Mouse (Mus musculus): ENCODE results near the gene Lars2. TPM values are rescaled to one million over a fixed set of nuclear protein-coding genes. Genes with fewer than 3 reads are reported as not detected.
"Not testable (repeated sequence)": the region's sequence is repeated elsewhere in the genome, so short reads cannot be mapped to it uniquely, and the experiment has no call there.

The Lars2 gene
- polyA plus RNA-seq (2014; fragmentation: Nextera tagmentation; extraction: Ambion mirVana): 1,217 and 1,378 TPM in 2 replicates

GRCm38 (mm10) chr9:123366708-123367385, at the start of gene Lars2:
Gene Lars2, plus strand, starts transcription at chr9:123366927.
- ATAC-seq (ENCODE audit: insufficient number of reproducible peaks, insufficient read depth, low FRiP score, low read depth): peak; percentile 98
- under 1% methylated on average over 35 of the region's 35 CpGs for WGBS
- Histone ChIP-seq H3K27me3 (ENCODE audit: control insufficient read depth, insufficient read depth, low read length) (no peaks in the 10 kb centered on the region), H3K27ac (replicated peaks in 1 of 2; ENCODE audit: control insufficient read depth in 1 of 2, insufficient read depth in 1 of 2, low read depth in 2 of 2, low read length in 2 of 2) (peak within 1 kb of the TSS; percentile 93 to 98), H3K4me3 (ENCODE audit: control insufficient read depth in 1 of 2, insufficient read depth in 1 of 2, low read depth in 1 of 2, low read length in 2 of 2) (peak within 1 kb of the TSS; percentile 88 to 99), H3K9ac (ENCODE audit: low read length) (peak within 1 kb of the TSS; percentile 88), H3K9me3 (ENCODE audit: control insufficient read depth, low read length) (no peaks in the 10 kb centered on the region), H3K4me1 (ENCODE audit: control insufficient read depth in 2 of 2, insufficient read depth in 2 of 2, low read length in 2 of 2) (peaks cover 3 to 8% of the 10 kb centered on the region in 2 experiments; a peak in 2 of 4 replicates), H3K4me2 (ENCODE audit: low read length) (peak within 1 kb of the TSS; percentile 84), H3K36me3 (ENCODE audit: control insufficient read depth, insufficient read depth, low read length) (peaks cover 2% of the 10 kb centered on the region)

GRCm38 (mm10) chr9:123326106-123326505, 40.6 kb upstream of the Lars2 start:
- H3K36me3 ChIP-seq (ENCODE audit: control insufficient read depth, insufficient read depth, low read length): no peaks in the 10 kb centered on the region
- H3K4me1 ChIP-seq (ENCODE audit: control insufficient read depth in 2 of 2, insufficient read depth in 2 of 2, low read length in 2 of 2): no peaks in the 10 kb centered on the region
- no peak overlapping the region for H3K4me3 ChIP-seq (ENCODE audit: control insufficient read depth in 1 of 2, insufficient read depth in 1 of 2, low read depth in 1 of 2, low read length in 2 of 2)
- no peaks in the 10 kb centered on the region for H3K9me3 ChIP-seq (ENCODE audit: control insufficient read depth, low read length)
- no peak overlapping the region for H3K27ac ChIP-seq (replicated peaks in 1 of 2; ENCODE audit: control insufficient read depth in 1 of 2, insufficient read depth in 1 of 2, low read depth in 2 of 2, low read length in 2 of 2)
- no peak overlapping the region for H3K4me2 ChIP-seq (ENCODE audit: low read length)
- no peak for ATAC-seq (ENCODE audit: insufficient number of reproducible peaks, insufficient read depth, low FRiP score, low read depth)
- no peaks in the 10 kb centered on the region for H3K27me3 ChIP-seq (ENCODE audit: control insufficient read depth, insufficient read depth, low read length)
- H3K9ac ChIP-seq (ENCODE audit: low read length): no peak overlapping the region

DNA sequence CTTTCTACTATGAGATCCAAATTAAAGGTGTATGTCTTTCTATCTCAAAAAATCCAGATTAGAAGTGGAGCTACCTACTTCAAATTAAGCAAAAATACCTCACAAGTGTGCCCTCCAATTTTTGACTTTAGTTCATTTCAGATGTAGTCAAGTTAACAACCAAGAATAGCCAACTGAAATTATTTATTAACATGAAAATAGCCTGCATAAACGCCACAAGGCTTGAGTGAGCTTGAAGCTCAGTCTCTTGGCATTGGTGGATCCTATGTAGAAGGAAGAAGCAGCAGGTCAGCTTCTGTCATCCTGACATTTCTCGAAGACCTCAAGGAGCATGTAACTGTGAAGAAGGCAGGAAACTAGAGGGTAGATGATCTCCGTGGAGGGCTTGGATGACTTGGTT, 38.4 kb upstream of the Lars2 start:
- Histone ChIP-seq H3K4me1 (ENCODE audit: control insufficient read depth in 2 of 2, insufficient read depth in 2 of 2, low read length in 2 of 2) (no peaks in the 10 kb centered on the region), H3K9me3 (ENCODE audit: control insufficient read depth, low read length) (no peaks in the 10 kb centered on the region), H3K36me3 (ENCODE audit: control insufficient read depth, insufficient read depth, low read length) (no peaks in the 10 kb centered on the region), H3K4me3 (ENCODE audit: control insufficient read depth in 1 of 2, insufficient read depth in 1 of 2, low read depth in 1 of 2, low read length in 2 of 2) (no peak overlapping the region), H3K27ac (replicated peaks in 1 of 2; ENCODE audit: control insufficient read depth in 1 of 2, insufficient read depth in 1 of 2, low read depth in 2 of 2, low read length in 2 of 2) (no peak overlapping the region), H3K9ac (ENCODE audit: low read length) (no peak overlapping the region), H3K27me3 (ENCODE audit: control insufficient read depth, insufficient read depth, low read length) (no peaks in the 10 kb centered on the region), H3K4me2 (ENCODE audit: low read length) (no peak overlapping the region)
- no peak for ATAC-seq (ENCODE audit: insufficient number of reproducible peaks, insufficient read depth, low FRiP score, low read depth)
- 76% methylated on average over 3 of the region's 3 CpGs for WGBS

DNA sequence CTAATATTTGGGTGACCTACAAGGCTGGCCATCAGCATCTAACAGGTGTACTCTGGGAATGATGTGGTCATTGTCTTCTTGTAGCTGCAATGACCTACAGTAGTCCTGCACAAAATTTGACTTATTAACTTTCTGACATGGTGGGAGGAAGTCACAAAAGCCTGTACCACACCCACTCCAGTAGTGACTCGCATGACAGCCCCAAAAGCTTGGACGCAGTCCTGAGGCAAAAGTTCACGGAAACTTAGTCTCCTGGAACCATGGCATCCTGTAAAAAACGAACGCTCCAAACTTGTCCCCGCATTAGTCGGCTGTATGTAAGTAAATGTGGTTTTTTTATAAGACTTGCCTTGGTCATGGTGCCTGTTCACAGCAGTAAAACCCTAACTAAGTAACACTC, 36.9 kb upstream of the Lars2 start:
- no peak overlapping the region for H3K9ac ChIP-seq (ENCODE audit: low read length)
- H3K36me3 ChIP-seq (ENCODE audit: control insufficient read depth, insufficient read depth, low read length): no peaks in the 10 kb centered on the region
- H3K9me3 ChIP-seq (ENCODE audit: control insufficient read depth, low read length): no peaks in the 10 kb centered on the region
- H3K4me3 ChIP-seq (ENCODE audit: control insufficient read depth in 1 of 2, insufficient read depth in 1 of 2, low read depth in 1 of 2, low read length in 2 of 2): no peak overlapping the region
- 82% methylated on average over 7 of the region's 7 CpGs for WGBS
- H3K27me3 ChIP-seq (ENCODE audit: control insufficient read depth, insufficient read depth, low read length): no peaks in the 10 kb centered on the region
- no peak overlapping the region for H3K27ac ChIP-seq (replicated peaks in 1 of 2; ENCODE audit: control insufficient read depth in 1 of 2, insufficient read depth in 1 of 2, low read depth in 2 of 2, low read length in 2 of 2)
- no peak for ATAC-seq (ENCODE audit: insufficient number of reproducible peaks, insufficient read depth, low FRiP score, low read depth)
- no peaks in the 10 kb centered on the region for H3K4me1 ChIP-seq (ENCODE audit: control insufficient read depth in 2 of 2, insufficient read depth in 2 of 2, low read length in 2 of 2)
- H3K4me2 ChIP-seq (ENCODE audit: low read length): no peak overlapping the region

- H3K4me2 ChIP-seq (ENCODE audit: low read length); H3K4me3 ChIP-seq (ENCODE audit: control insufficient read depth in 1 of 2, insufficient read depth in 1 of 2, low read depth in 1 of 2, low read length in 2 of 2); H3K27ac ChIP-seq (replicated peaks in 1 of 2; ENCODE audit: control insufficient read depth in 1 of 2, insufficient read depth in 1 of 2, low read depth in 2 of 2, low read length in 2 of 2); H3K9me3 ChIP-seq (ENCODE audit: control insufficient read depth, low read length); H3K9ac ChIP-seq (ENCODE audit: low read length); H3K27me3 ChIP-seq (ENCODE audit: control insufficient read depth, insufficient read depth, low read length); H3K4me1 ChIP-seq (ENCODE audit: control insufficient read depth in 2 of 2, insufficient read depth in 2 of 2, low read length in 2 of 2); H3K36me3 ChIP-seq (ENCODE audit: control insufficient read depth, insufficient read depth, low read length); ATAC-seq (ENCODE audit: insufficient number of reproducible peaks, insufficient read depth, low FRiP score, low read depth): not testable (repeated sequence)
- WGBS: 75% methylated on average over 1 of the region's 1 CpGs
Observed at GRCm38 (mm10) chr9:123330271-123330670, 36.5 kb upstream of the Lars2 start.

DNA sequence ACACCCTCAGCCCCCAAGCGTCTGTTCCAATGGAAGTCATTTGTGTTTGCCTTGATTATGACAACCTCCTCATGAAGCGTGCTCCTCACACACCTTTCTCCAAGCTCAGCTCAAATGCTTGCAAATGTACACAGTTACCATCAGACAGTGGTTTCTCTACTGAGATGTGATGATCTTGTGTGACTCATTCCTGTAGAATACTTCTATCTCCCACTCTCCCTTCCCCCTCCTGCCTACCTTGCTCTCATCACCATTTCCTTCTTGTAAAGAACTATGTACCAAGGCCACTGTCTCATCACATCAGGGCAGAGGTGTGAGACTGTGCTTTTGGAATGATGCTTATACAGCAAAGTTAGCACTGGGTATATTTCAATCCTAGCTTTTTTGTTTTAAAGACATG, 33.2 kb upstream of the Lars2 start:
- WGBS: 73% methylated on average over 2 of the region's 2 CpGs
- H3K36me3 ChIP-seq (ENCODE audit: control insufficient read depth, insufficient read depth, low read length): no peaks in the 10 kb centered on the region
- no peaks in the 10 kb centered on the region for H3K9me3 ChIP-seq (ENCODE audit: control insufficient read depth, low read length)
- no peak for ATAC-seq (ENCODE audit: insufficient number of reproducible peaks, insufficient read depth, low FRiP score, low read depth)
- H3K4me2 ChIP-seq (ENCODE audit: low read length): no peak overlapping the region
- no peak overlapping the region for H3K4me3 ChIP-seq (ENCODE audit: control insufficient read depth in 1 of 2, insufficient read depth in 1 of 2, low read depth in 1 of 2, low read length in 2 of 2)
- H3K27ac ChIP-seq (replicated peaks in 1 of 2; ENCODE audit: control insufficient read depth in 1 of 2, insufficient read depth in 1 of 2, low read depth in 2 of 2, low read length in 2 of 2): no peak overlapping the region
- H3K9ac ChIP-seq (ENCODE audit: low read length): no peak overlapping the region
- 0 out of 4 replicates have a peak, but pooled peaks cover 0 to 2% of the 10 kb centered on the region in 2 experiments for H3K4me1 ChIP-seq (ENCODE audit: control insufficient read depth in 2 of 2, insufficient read depth in 2 of 2, low read length in 2 of 2)
- no peaks in the 10 kb centered on the region for H3K27me3 ChIP-seq (ENCODE audit: control insufficient read depth, insufficient read depth, low read length)

GRCm38 (mm10) chr9:123335044-123335670, 31.6 kb upstream of the Lars2 start:
- Histone ChIP-seq H3K36me3 (ENCODE audit: control insufficient read depth, insufficient read depth, low read length) (no peaks in the 10 kb centered on the region), H3K4me1 (ENCODE audit: control insufficient read depth in 2 of 2, insufficient read depth in 2 of 2, low read length in 2 of 2) (0 out of 4 replicates have a peak, but pooled peaks cover 0 to 2% of the 10 kb centered on the region in 2 experiments), H3K9ac (ENCODE audit: low read length) (no peak overlapping the region), H3K4me2 (ENCODE audit: low read length) (no peak overlapping the region), H3K27me3 (ENCODE audit: control insufficient read depth, insufficient read depth, low read length) (no peaks in the 10 kb centered on the region), H3K27ac (replicated peaks in 1 of 2; ENCODE audit: control insufficient read depth in 1 of 2, insufficient read depth in 1 of 2, low read depth in 2 of 2, low read length in 2 of 2) (no peak overlapping the region; a peak in 1 of 4 replicates), H3K9me3 (ENCODE audit: control insufficient read depth, low read length) (no peaks in the 10 kb centered on the region), H3K4me3 (ENCODE audit: control insufficient read depth in 1 of 2, insufficient read depth in 1 of 2, low read depth in 1 of 2, low read length in 2 of 2) (no peak overlapping the region)
- no peak for ATAC-seq (ENCODE audit: insufficient number of reproducible peaks, insufficient read depth, low FRiP score, low read depth)
- 41% methylated on average over 5 of the region's 5 CpGs for WGBS

All from heart, embryonic 14.5 days (tissue).